Mouse (Mus musculus) heart, postnatal 0 days (tissue): ENCODE measurements around the gene Gnb4. TPM values are rescaled to one million over a fixed set of nuclear protein-coding genes. Genes with fewer than 3 reads are reported as not detected.
A peak's percentile ranks its signal among the peaks of the same experiment; 100 is the strongest.

Experiments used
- ATAC-seq: fragments of 200-750 bp; cut with Nextera tagmentation; 2 replicates; pipeline ENCODE4 v1.8.0; 2017; ENCODE audit warnings: low read depth, moderate number of reproducible peaks, moderate library complexity; ENCODE audit not compliant: insufficient read depth
- DNase-seq: peaks from one replicate; pipeline ENCODE4 v3.0.0-alpha.2; 2016; ENCODE audit warnings: low spot score
- H3K27ac ChIP-seq: fragments of 300-500 bp; sonication (generic); 2 replicates; pipeline ENCODE4 v1.5.1; 2014; ENCODE audit warnings: low read depth, mild to moderate bottlenecking
- H3K27me3 ChIP-seq: fragments of 300-500 bp; sonication (generic); 2 replicates; pipeline ENCODE4 v1.6.1; 2014; ENCODE audit warnings: low read length, mixed read lengths; ENCODE audit not compliant: control insufficient read depth, insufficient read depth
- H3K36me3 ChIP-seq: fragments of 300-500 bp; sonication (generic); replicated peaks from 2 replicates; pipeline ENCODE4 v1.6.1; 2014; ENCODE audit warnings: low read length, mixed read lengths; ENCODE audit not compliant: control insufficient read depth, insufficient read depth
- H3K4me1 ChIP-seq: fragments of 300-500 bp; sonication (generic); 2 replicates; pipeline ENCODE4 v1.6.1; 2014; ENCODE audit warnings: antibody characterized with exemption; ENCODE audit not compliant: control insufficient read depth, insufficient read depth
- H3K4me2 ChIP-seq: fragments of 300-500 bp; sonication (generic); 2 replicates; pipeline ENCODE4 v1.6.1; 2014; ENCODE audit warnings: low read depth, mild to moderate bottlenecking, low read length, moderate library complexity
- H3K4me3 ChIP-seq: fragments of 300-500 bp; sonication (generic); 2 replicates; pipeline ENCODE4 v1.5.1; 2014; ENCODE audit warnings: low read depth, low read length
- H3K9ac ChIP-seq: fragments of 300-500 bp; sonication (generic); replicated peaks from 2 replicates; pipeline ENCODE4 v1.6.1; 2014; ENCODE audit warnings: low read depth, low read length, mixed read lengths
- H3K9me3 ChIP-seq: fragments of 300-500 bp; sonication (generic); replicated peaks from 2 replicates; pipeline ENCODE4 v1.6.1; 2016; ENCODE audit warnings: low read length; ENCODE audit not compliant: control insufficient read depth
- CTCF ChIP-seq: IDR thresholded peaks from 2 replicates; pipeline ENCODE4 v1.5.1; 2016; ENCODE audit warnings: antibody characterized with exemption, control low read depth, low read depth
- EP300 ChIP-seq: IDR thresholded peaks from 2 replicates; pipeline ENCODE4 v1.6.1; 2016; ENCODE audit warnings: antibody characterized with exemption, low read depth
- WGBS: fragments of 180-500 bp; shearing (Covaris S2); extraction: QIAGEN DNeasy Blood & Tissue Kit; methylation state at CpG from one replicate; pipeline ENCODE4 v1.1.7; 2014; 5-methylcytosine and 5-hydroxymethylcytosine counted together
- polyA plus RNA-seq: library from polyadenylated mRNA; unstranded; fragments of >200 nt; fragmentation: Nextera tagmentation; extraction: Ambion mirVana; gene quantifications from 2 replicates; pipeline ENCODE4 v1.2.1, GENCODE M21; 2015
- total RNA-seq: library from RNA; depleted of rRNA; stranded (reverse); fragments of >200 nt; gene quantifications from 2 replicates; pipeline ENCODE4 v1.2.3, GENCODE M21; 2014; ENCODE audit warnings: low replicate concordance; rRNA removed

The Gnb4 gene
- total and polyA plus RNA-seq, 2 experiments from 2014 or later, result 36.8 to 47.9 TPM

DNA sequence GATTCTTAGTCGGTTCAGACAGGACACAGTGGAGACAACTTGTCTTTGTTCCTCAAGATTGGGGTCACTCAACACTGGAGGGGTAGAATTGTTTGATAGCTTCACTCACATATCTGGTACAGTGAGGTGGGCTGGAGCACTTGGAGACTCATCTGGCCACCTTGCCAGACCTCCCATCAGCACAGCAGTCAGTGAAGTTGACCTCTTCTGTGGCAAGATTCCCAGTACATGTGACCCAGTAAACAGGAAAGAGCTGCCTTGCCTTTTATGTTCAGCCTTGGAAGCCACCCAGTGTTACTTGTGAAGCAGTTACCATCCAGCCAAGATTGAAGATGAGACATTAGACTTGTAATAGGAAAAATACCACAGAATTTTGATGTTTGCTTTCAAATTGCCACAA, 78.8 kb downstream of the Gnb4 start:
- ATAC-seq (peak; percentile 81), DNase-seq (peak; percentile 73)
- 56% methylated on average over 1 of the region's 1 CpGs for WGBS
- no peak overlapping the region for H3K4me3 ChIP-seq
- TF ChIP-seq CTCF (no peak), EP300 (no peak)
- no peaks in the 10 kb centered on the region for H3K27me3 ChIP-seq
- H3K36me3 ChIP-seq, result peaks cover 62% of the 10 kb centered on the region
- peak overlapping the region; percentile 2 for H3K27ac ChIP-seq
- no peak overlapping the region for H3K4me2 ChIP-seq
- no peak overlapping the region for H3K9ac ChIP-seq
- peaks cover 10% of the 10 kb centered on the region; the same call in 1 of the 2 replicates for H3K4me1 ChIP-seq
- H3K9me3 ChIP-seq, result no peaks in the 10 kb centered on the region

DNA sequence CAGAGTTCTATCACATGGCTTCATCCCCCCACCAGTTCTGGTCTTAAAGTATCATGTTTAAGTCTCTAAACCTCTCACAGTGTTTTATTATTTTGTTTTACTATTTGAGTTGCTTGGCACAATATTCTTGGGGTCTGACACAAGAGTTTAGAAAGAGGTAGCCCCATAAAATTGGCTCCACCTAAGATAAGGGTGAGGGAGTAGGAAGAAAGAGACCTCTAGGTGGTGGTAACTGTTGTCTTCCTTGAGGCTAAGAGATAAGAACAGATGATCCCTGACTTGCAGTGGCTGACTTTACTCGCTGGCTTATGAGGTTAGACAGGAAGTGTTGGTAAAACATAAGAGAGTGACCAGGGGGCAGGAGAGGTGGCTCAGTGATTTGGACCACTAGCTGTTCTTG, 80.7 kb downstream of the Gnb4 start:
- peaks cover 13% of the 10 kb centered on the region for H3K4me1 ChIP-seq
- WGBS, result 30% methylated on average over 1 of the region's 1 CpGs
- no peak for ATAC-seq
- no peaks in the 10 kb centered on the region for H3K9me3 ChIP-seq
- H3K36me3 ChIP-seq, result peaks cover 54% of the 10 kb centered on the region
- H3K4me2 ChIP-seq, result no peak overlapping the region
- H3K27ac ChIP-seq, result no peak overlapping the region
- no peak for TF ChIP-seq EP300
- TF ChIP-seq CTCF, result no peak
- no peaks in the 10 kb centered on the region for H3K27me3 ChIP-seq
- no peak for DNase-seq
- H3K4me3 ChIP-seq, result no peak overlapping the region
- no peak overlapping the region for H3K9ac ChIP-seq

Other genes starting within 250 kb of the Gnb4 start
- gene Pik3ca, start 218.9 kb downstream of the Gnb4 start, total RNA-seq, result 19.2 and 20.4 TPM in 2 replicates
- 6.7 and 7.7 TPM in 2 replicates for gene Pik3ca, start 218.9 kb downstream of the Gnb4 start, polyA plus RNA-seq
- gene Kcnmb3, start 124.4 kb downstream of the Gnb4 start, total RNA-seq, result not detected in 2 replicates
- 0.07 and 0.08 TPM in 2 replicates for gene Kcnmb3, start 124.4 kb downstream of the Gnb4 start, polyA plus RNA-seq
- gene Zfp639, start 106.3 kb downstream of the Gnb4 start, total RNA-seq, result 59.5 and 60.6 TPM in 2 replicates
- 24.5 and 26.6 TPM in 2 replicates for gene Zfp639, start 106.3 kb downstream of the Gnb4 start, polyA plus RNA-seq
- gene Mfn1, start 87.1 kb downstream of the Gnb4 start, total RNA-seq, result 101 and 106 TPM in 2 replicates
- gene Mfn1, start 87.1 kb downstream of the Gnb4 start, polyA plus RNA-seq, result 158 and 166 TPM in 2 replicates
- gene Actl6a, start 89.7 kb upstream of the Gnb4 start, total RNA-seq, result 54.2 and 68.2 TPM in 2 replicates
- gene Actl6a, start 89.7 kb upstream of the Gnb4 start, polyA plus RNA-seq, result 53.2 and 58.0 TPM in 2 replicates
- gene Ndufb5, start 120.4 kb upstream of the Gnb4 start, total RNA-seq, result 1,718 and 2,037 TPM in 2 replicates
- 1,180 and 1,227 TPM in 2 replicates for gene Ndufb5, start 120.4 kb upstream of the Gnb4 start, polyA plus RNA-seq
- 8.1 and 9.5 TPM in 2 replicates for gene Mrpl47, start 121.0 kb upstream of the Gnb4 start, total RNA-seq
- 39.0 and 42.7 TPM in 2 replicates for gene Mrpl47, start 121.0 kb upstream of the Gnb4 start, polyA plus RNA-seq
- gene Usp13, start 201.0 kb upstream of the Gnb4 start, total RNA-seq, result 79.8 and 83.4 TPM in 2 replicates
- 62.1 and 65.8 TPM in 2 replicates for gene Usp13, start 201.0 kb upstream of the Gnb4 start, polyA plus RNA-seq